Mouse (Mus musculus) heart, postnatal 36 days (tissue): ENCODE measurements around the gene Polr1d. TPM values are rescaled to one million over a fixed set of nuclear protein-coding genes. Genes with fewer than 3 reads are reported as not detected.

ENCODE experiments used
- DNase-seq, 2 experiments: peaks; one replicate each; pipeline ENCODE4 v3.0.0; 2021 to 2022
- intact Hi-C: fragments of 180-260 bp; cut with DNase I; formaldehyde crosslinking; loops from one replicate; pipeline ENCODE4 v1.15.1; 2025
- total RNA-seq, 2 experiments: library from RNA; stranded (reverse); gene quantifications; 2 replicates each; pipeline ENCODE4 v1.2.3; 2021

Polr1d gene
- total RNA-seq, 2 experiments from 2014 or later: 69.4 to 72.8 TPM

- intact Hi-C loops: no loop called here
- no peak for DNase-seq
These were observed 55.1 kb downstream of the Polr1d start for GRCm38 (mm10) chr5:147131912-147132311.

DNA sequence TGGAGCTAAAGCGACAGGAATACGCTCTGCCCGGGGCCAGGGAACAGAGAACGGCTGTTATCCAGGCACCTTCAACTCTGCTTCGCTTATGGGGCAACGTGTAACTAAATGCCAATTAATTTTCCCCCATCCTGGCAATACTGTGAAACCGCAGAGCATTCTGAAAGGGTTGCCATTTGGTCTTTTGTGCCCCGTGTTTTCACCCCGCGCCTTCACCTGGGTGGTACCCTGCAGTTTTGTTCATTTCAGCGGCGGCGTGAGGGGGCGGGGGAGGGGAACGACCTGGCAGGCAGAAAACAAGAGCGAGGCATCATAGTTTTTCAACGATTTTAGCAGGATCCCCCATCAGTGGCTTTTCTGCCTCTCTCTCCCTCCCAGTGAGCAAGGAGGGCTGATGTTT lies 56.8 kb downstream of the Polr1d start:
- intact Hi-C loops: no loop called here
- DNase-seq: no peak

GRCm38 (mm10) chr5:147134341-147135088 lies 57.7 kb downstream of the Polr1d start:
- intact Hi-C loops: no loop called here
- DNase-seq: no peak

GRCm38 (mm10) chr5:147135089-147135446 lies 58.2 kb downstream of the Polr1d start:
- DNase-seq: no peak
- intact Hi-C loops: no loop called here

DNA sequence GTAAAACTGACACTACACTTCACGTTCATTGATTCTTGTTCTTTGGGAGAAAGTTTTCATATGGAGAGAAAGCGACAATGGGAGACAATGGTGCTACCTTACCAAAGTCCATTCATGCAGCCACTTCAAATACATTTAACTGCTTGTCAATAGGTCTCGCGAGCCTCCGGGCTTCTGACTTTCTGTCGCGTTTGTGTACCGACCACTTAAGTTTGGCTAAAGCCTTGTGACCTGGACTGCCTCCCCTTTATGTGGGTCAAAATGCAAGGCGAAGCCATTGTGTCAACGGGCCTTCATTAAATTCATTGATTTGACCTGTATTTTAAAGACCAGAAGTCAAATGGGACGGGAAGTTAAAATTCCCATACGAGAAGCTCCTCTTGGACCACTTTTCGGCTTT lies 59.1 kb downstream of the Polr1d start:
- DNase-seq: no peak
- intact Hi-C loops: no loop called here

- DNase-seq: no peak
- intact Hi-C loops: no loop called here
These were observed 70.5 kb downstream of the Polr1d start for GRCm38 (mm10) chr5:147147340-147147739.

- no peak for DNase-seq
- intact Hi-C loops: no loop called here
These were observed 78.0 kb downstream of the Polr1d start for GRCm38 (mm10) chr5:147154806-147155371.

DNA sequence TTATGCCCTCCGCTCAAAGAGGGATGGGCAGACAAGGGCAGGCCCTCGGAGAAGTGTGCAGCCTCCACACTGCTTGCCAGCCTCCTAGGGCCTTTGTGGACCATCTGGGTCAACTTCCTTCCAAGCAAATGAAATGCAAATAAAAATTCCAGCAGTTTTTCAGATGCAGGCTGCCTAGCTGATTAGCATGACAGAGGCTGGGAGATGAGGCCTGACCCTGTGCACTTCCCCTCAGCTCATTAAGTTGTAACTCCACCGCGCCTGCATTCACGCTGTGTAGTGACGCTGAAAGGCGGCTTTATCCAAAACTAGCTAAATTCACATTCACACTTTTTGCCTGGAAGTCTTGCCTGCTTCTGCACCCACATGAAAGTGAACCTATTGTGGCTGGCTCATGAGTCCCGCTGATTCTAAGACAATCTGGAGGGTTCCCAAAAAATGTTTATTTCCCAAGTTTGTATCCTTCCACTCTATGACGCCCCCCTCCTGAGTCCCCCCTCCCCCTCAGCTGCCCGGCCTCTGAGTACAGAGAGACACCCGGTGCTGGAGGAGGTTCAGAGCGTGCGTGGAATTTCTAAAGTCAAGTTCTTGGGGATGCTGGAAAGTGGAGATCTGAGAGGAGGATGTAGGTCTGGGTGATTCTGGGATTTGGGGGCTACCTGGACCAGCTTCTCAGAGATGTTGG lies 78.7 kb downstream of the Polr1d start:
- intact Hi-C loops: no loop called here
- DNase-seq: no peak

DNA sequence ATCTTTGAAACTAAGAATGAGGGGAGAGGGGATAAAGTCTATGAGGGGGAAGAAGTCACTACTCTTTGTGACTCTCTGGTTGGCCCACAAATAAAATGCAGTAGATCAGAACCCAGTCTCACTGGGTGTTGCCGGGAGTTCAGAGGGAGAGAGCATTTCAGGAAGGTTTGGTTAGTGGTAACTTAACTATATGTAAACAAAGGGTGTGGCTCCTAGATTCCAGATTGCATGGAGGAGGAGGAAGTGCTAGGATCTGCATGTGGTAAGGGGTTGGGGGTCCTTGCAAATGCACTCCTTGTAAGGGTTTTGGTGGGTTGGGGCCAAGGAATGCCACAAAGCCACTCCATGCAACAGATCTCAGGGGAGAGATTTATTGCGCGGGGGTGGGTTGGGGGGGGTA lies 79.5 kb downstream of the Polr1d start:
- intact Hi-C loops: no loop called here
- DNase-seq: no peak

DNA sequence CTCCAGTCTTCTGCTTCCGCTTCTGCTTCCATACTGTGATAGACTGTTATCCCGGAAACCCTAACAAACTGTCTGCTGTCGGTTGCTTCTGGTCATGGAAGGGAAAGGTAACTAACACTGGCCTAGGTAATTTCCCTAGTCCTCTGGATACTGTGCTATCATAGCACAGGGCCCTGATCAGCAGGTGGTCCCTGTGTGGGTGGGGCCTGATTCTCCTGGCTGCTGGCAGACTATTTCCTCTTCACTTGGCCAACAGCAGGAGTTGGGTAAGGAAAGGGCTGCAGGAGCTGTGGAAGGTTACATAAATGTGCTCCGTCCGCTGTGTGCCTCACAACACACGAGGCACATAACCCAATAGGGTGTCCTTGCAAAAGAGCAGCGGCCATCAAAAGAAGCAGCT lies 80.6 kb downstream of the Polr1d start:
- DNase-seq: no peak
- intact Hi-C loops: no loop called here

DNA sequence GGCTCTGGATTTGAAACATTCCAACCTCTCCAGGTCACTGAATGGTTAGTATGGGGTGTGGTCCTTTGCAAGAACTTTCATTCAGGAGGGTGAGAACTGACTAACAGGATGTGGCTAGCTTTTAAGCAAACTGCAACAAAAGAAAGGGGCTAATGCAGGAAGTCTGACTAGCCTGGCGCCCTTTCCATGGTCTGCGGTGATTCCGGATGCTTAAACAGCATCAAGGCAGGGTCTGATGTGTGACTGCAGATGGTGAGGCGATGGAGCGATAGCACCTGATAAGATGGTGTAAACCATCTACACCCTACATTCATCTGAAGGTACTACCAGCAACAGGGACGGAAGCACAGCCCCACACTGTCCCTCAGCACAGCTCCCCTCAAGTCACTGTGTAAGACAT lies 82.5 kb downstream of the Polr1d start:
- no peak for DNase-seq
- intact Hi-C loops: no loop called here

GRCm38 (mm10) chr5:147159792-147160191 lies 82.9 kb downstream of the Polr1d start:
- DNase-seq: no peak
- intact Hi-C loops: no loop called here

Other genes with a start within 250 kb of the Polr1d start
- 100 to 1,000 TPM; 132 to 153 TPM for gene Rpl21, start 244.2 kb upstream of the Polr1d start, total RNA-seq
- gene Rasl11a, start 232.0 kb upstream of the Polr1d start, total RNA-seq: 1 to 10 TPM; 3.8 to 4.3 TPM
- gene Gtf3a, start 128.4 kb upstream of the Polr1d start, total RNA-seq: 10 to 100 TPM; 19.9 to 22.4 TPM
- gene Mtif3, start 113.2 kb upstream of the Polr1d start, total RNA-seq: 10 to 100 TPM; 27.0 to 29.6 TPM
- 10 to 100 TPM in 1 of 2 experiments, 1 to 10 TPM in 1; 10.0 to 10.8 TPM for gene Lnx2, start 464 bp upstream of the Polr1d start, total RNA-seq
- gene Gsx1, start 111.6 kb downstream of the Polr1d start, total RNA-seq: not detected
- gene Pdx1, start 192.9 kb downstream of the Polr1d start, total RNA-seq: not detected
- not detected for gene Cdx2, start 230.2 kb downstream of the Polr1d start, total RNA-seq
- not detected for gene Urad, start 245.4 kb downstream of the Polr1d start, total RNA-seq